9 mouse cellular contexts compared by ENCODE assay signal in genomic region chr10:83646351-83646885, GRCm38 (mm10). TPM values are rescaled to one million over a fixed set of nuclear protein-coding genes. Genes with fewer than 3 reads are reported as not detected.
DNase-seq lines count a peak whose midpoint lies in the region; ATAC-seq lines count a peak whose summit lies in the region.
"Had no signal": no experiment of that assay in that cellular context is flagged by ENCODE, and none has a peak within 500 bp of the region (broad histone marks: within the 10 kb centered on the region; RNA-seq: fewer than 3 reads in every experiment).

No protein-coding gene starts in this region.

- no peaks in the 10 kb centered on the region for H3K9me3 ChIP-seq in heart, embryonic 13.5 days
- no peaks in the 10 kb centered on the region for H3K9me3 ChIP-seq in heart, embryonic 11.5 days (replicated peaks; ENCODE audit: control insufficient read depth, low read length)
- H3K9me3 ChIP-seq in stomach, embryonic 14.5 days (ENCODE audit: control insufficient read depth, low read depth, low read length) = no peaks in the 10 kb centered on the region

- H3K4me3 ChIP-seq in heart, embryonic 13.5 days = no peak overlapping the region
- no peak overlapping the region for H3K4me3 ChIP-seq in heart, embryonic 11.5 days (ENCODE audit: low read depth, low read length)
- H3K4me3 ChIP-seq in stomach, embryonic 14.5 days (ENCODE audit: low read depth, low read length) = no peak overlapping the region
- H3K4me3 ChIP-seq: erythroblast, embryonic 14.5 days had no signal

- H3K27me3 ChIP-seq in heart, embryonic 13.5 days (replicated peaks) = no peaks in the 10 kb centered on the region
- no peaks in the 10 kb centered on the region for H3K27me3 ChIP-seq in heart, embryonic 11.5 days (ENCODE audit: control insufficient read depth, insufficient read depth, low read length)
- no peaks in the 10 kb centered on the region for H3K27me3 ChIP-seq in stomach, embryonic 14.5 days (ENCODE audit: control insufficient read depth, insufficient read depth, low read length)

- DNase-seq in cerebellum, postnatal 36 days = peak; percentile 34 to 50
- DNase-seq in large intestine, adult 2 months (ENCODE audit: low read depth, low spot score) = peak; percentile 78
- no peak for DNase-seq in natural killer cell, adult 2 months (ENCODE audit: low spot score in 2 of 2)
- no peak for DNase-seq in thymus, postnatal 0 days (ENCODE audit: low spot score)
- DNase-seq: kidney, adult 9 months had no signal

- ATAC-seq in heart, embryonic 13.5 days (ENCODE audit: extremely low read depth, insufficient number of reproducible peaks, low FRiP score, low TSS enrichment) = no peak
- ATAC-seq in heart, embryonic 11.5 days (replicated peaks; ENCODE audit: insufficient number of reproducible peaks, low FRiP score, low TSS enrichment) = no peak
- ATAC-seq in stomach, embryonic 14.5 days (ENCODE audit: insufficient number of reproducible peaks, insufficient read depth, low FRiP score, low read depth) = no peak

- H3K4me1 ChIP-seq in heart, embryonic 13.5 days = peaks cover 55% of the 10 kb centered on the region
- peaks cover 38% of the 10 kb centered on the region for H3K4me1 ChIP-seq in heart, embryonic 11.5 days (ENCODE audit: control insufficient read depth, insufficient read depth, low read length)
- peaks cover 14% of the 10 kb centered on the region for H3K4me1 ChIP-seq in stomach, embryonic 14.5 days (ENCODE audit: control insufficient read depth, insufficient read depth, low read length)

- no peak overlapping the region for H3K27ac ChIP-seq in heart, embryonic 13.5 days (replicated peaks)
- H3K27ac ChIP-seq in heart, embryonic 11.5 days (ENCODE audit: low read depth, low read length) = no peak overlapping the region
- peak overlapping the region; percentile 82; the same call in 1 of the 2 replicates for H3K27ac ChIP-seq in stomach, embryonic 14.5 days (ENCODE audit: low read length)

- 68% methylated on average over 7 of the region's 7 CpGs for WGBS in heart, embryonic 13.5 days
- 75% methylated on average over 7 of the region's 7 CpGs for WGBS in heart, embryonic 11.5 days (ENCODE audit: insufficient replicate concordance)
- WGBS in large intestine, adult 2 months = 29% methylated on average over 7 of the region's 7 CpGs
- WGBS in stomach, embryonic 14.5 days = 77% methylated on average over 7 of the region's 7 CpGs

- H3K36me3 ChIP-seq in heart, embryonic 13.5 days = no peaks in the 10 kb centered on the region
- no peaks in the 10 kb centered on the region for H3K36me3 ChIP-seq in heart, embryonic 11.5 days (ENCODE audit: control insufficient read depth, insufficient read depth, low read length)
- H3K36me3 ChIP-seq in stomach, embryonic 14.5 days (ENCODE audit: control insufficient read depth, insufficient read depth, low read length) = no peaks in the 10 kb centered on the region

- H3K9ac ChIP-seq in heart, embryonic 13.5 days = no peak overlapping the region
- no peak overlapping the region for H3K9ac ChIP-seq in heart, embryonic 11.5 days (ENCODE audit: low read depth, low read length)
- H3K9ac ChIP-seq in stomach, embryonic 14.5 days (replicated peaks; ENCODE audit: low read depth, low read length) = no peak overlapping the region

- peak overlapping the region; percentile 85 for H3K4me2 ChIP-seq in heart, embryonic 13.5 days
- H3K4me2 ChIP-seq in heart, embryonic 11.5 days = no peak overlapping the region
- H3K4me2 ChIP-seq in stomach, embryonic 14.5 days (replicated peaks; ENCODE audit: low read depth, low read length) = peak overlapping the region; percentile 16

RNA-seq across cellular contexts. Expression of gene Appl2, which starts 2.1 kb away (rescaled TPM):
- 23.4 and 29.3 TPM in 2 replicates for polyA plus RNA-seq in heart, embryonic 13.5 days (2015; fragmentation: Nextera tagmentation; extraction: Ambion mirVana)
- polyA plus RNA-seq in heart, embryonic 11.5 days (2014; fragmentation: Nextera tagmentation; extraction: Ambion mirVana) = 25.2 and 28.9 TPM in 2 replicates
- 13.9 and 21.9 TPM in 2 replicates for polyA plus RNA-seq in large intestine, adult 2 months (2012; rRNA removed)
- polyA plus RNA-seq in stomach, embryonic 14.5 days (2014; fragmentation: Nextera tagmentation; extraction: Ambion mirVana) = 54.0 and 64.6 TPM in 2 replicates
- polyA plus RNA-seq in thymus, postnatal 0 days (2015; fragmentation: Nextera tagmentation; extraction: Ambion mirVana) = 7.5 and 9.3 TPM in 2 replicates

Comparison
In these comparisons a context has a peak if more than half of its experiments do, and no peak if none do; other contexts are left out.
1. DNase-seq: peak in cerebellum, postnatal 36 days (2 of 2) and large intestine, adult 2 months (single experiment); none in natural killer cell, adult 2 months (0 of 2) and thymus, postnatal 0 days (single experiment).